Mouse (Mus musculus) E14TG2a.4 (cell line): ENCODE data around the gene Ddx19a.
"Not testable (repeated sequence)": the region's sequence is repeated elsewhere in the genome, so short reads cannot be mapped to it uniquely, and the experiment has no call there.

Source experiments
- H3K27me3 ChIP-seq: 2 replicates; pipeline ENCODE4 v1.6.1; 2014; ENCODE audit warnings: low read length, control low read depth; ENCODE audit not compliant: insufficient read depth
- H3K36me3 ChIP-seq: 2 replicates; pipeline ENCODE4 v1.6.1; 2014; ENCODE audit warnings: low read length, control low read depth; ENCODE audit not compliant: insufficient read depth
- H3K4me1 ChIP-seq: replicated peaks from 2 replicates; pipeline ENCODE4 v1.6.1; 2014; ENCODE audit warnings: low read depth, low read length, control low read depth
- H3K4me3 ChIP-seq: replicated peaks from 2 replicates; pipeline ENCODE4 v1.5.1; 2014; ENCODE audit warnings: mild to moderate bottlenecking, low read length
- H3K9me3 ChIP-seq: 2 replicates; pipeline ENCODE4 v1.6.1; 2014; ENCODE audit warnings: low read length, control low read depth
- CTCF ChIP-seq: conservative IDR thresholded peaks from 2 replicates; pipeline ENCODE4 v1.5.1; 2014; ENCODE audit warnings: low read length
- NANOG ChIP-seq: IDR thresholded peaks from 2 replicates; pipeline ENCODE4 v1.6.1; 2014; ENCODE audit warnings: borderline replicate concordance, low read length, mixed read lengths
- POU5F1 ChIP-seq: IDR thresholded peaks from 2 replicates; pipeline ENCODE4 v1.6.1; 2014; ENCODE audit warnings: low read length, borderline replicate concordance

Gene Ddx19a

GRCm38 (mm10) chr8:110981304-110981703, 16.3 kb downstream of the Ddx19a start:
- TF ChIP-seq POU5F1 (no peak), CTCF (no peak), NANOG (no peak)
- Histone ChIP-seq H3K36me3 (peaks cover 94% of the 10 kb centered on the region), H3K9me3 (no peaks in the 10 kb centered on the region), H3K4me1 (peaks cover 4% of the 10 kb centered on the region), H3K4me3 (no peak overlapping the region), H3K27me3 (no peaks in the 10 kb centered on the region)

- H3K4me1 ChIP-seq, H3K9me3 ChIP-seq, H3K27me3 ChIP-seq, H3K4me3 ChIP-seq: not testable (repeated sequence)
- H3K36me3 ChIP-seq = peaks cover 92% of the 10 kb centered on the region
Measured at GRCm38 (mm10) chr8:110977987-110978386, 19.6 kb downstream of the Ddx19a start.

GRCm38 (mm10) chr8:110976532-110976931, 21.1 kb downstream of the Ddx19a start:
- not testable (repeated sequence) for H3K27me3 ChIP-seq, H3K9me3 ChIP-seq
- H3K36me3 ChIP-seq = peaks cover 92% of the 10 kb centered on the region
- peak overlapping the region; percentile 35 for H3K4me3 ChIP-seq
- H3K4me1 ChIP-seq = peaks cover 16% of the 10 kb centered on the region

GRCm38 (mm10) chr8:110969910-110970770, 27.5 kb downstream of the Ddx19a start:
- Histone ChIP-seq H3K27me3 (no peaks in the 10 kb centered on the region), H3K4me1 (peaks cover 39% of the 10 kb centered on the region), H3K36me3 (peaks cover 63% of the 10 kb centered on the region), H3K4me3 (peak overlapping the region; percentile 85), H3K9me3 (no peaks in the 10 kb centered on the region)
- no peak for TF ChIP-seq NANOG
- no peak for TF ChIP-seq CTCF
- TF ChIP-seq POU5F1 = no peak

- peaks cover 52% of the 10 kb centered on the region for H3K36me3 ChIP-seq
- H3K27me3 ChIP-seq = no peaks in the 10 kb centered on the region
- H3K4me3 ChIP-seq = no peak overlapping the region
- TF ChIP-seq NANOG (no peak), CTCF (no peak), POU5F1 (no peak)
- H3K9me3 ChIP-seq = no peaks in the 10 kb centered on the region
- H3K4me1 ChIP-seq = peaks cover 38% of the 10 kb centered on the region
Measured at GRCm38 (mm10) chr8:110967326-110967725, 30.3 kb downstream of the Ddx19a start.

GRCm38 (mm10) chr8:110966586-110966985, 31.0 kb downstream of the Ddx19a start:
- no peak for TF ChIP-seq CTCF
- TF ChIP-seq POU5F1 = no peak
- no peak for TF ChIP-seq NANOG
- peaks cover 49% of the 10 kb centered on the region for H3K36me3 ChIP-seq
- no peak overlapping the region for H3K4me3 ChIP-seq
- no peaks in the 10 kb centered on the region for H3K9me3 ChIP-seq
- H3K27me3 ChIP-seq = no peaks in the 10 kb centered on the region
- peaks cover 38% of the 10 kb centered on the region for H3K4me1 ChIP-seq

- Histone ChIP-seq H3K4me1 (peaks cover 29% of the 10 kb centered on the region), H3K9me3 (no peaks in the 10 kb centered on the region), H3K4me3 (no peak overlapping the region), H3K36me3 (peaks cover 49% of the 10 kb centered on the region), H3K27me3 (no peaks in the 10 kb centered on the region)
- no peak for TF ChIP-seq CTCF
Measured at GRCm38 (mm10) chr8:110965594-110965993, 32.0 kb downstream of the Ddx19a start.

- H3K36me3 ChIP-seq = peaks cover 58% of the 10 kb centered on the region
- no peaks in the 10 kb centered on the region for H3K27me3 ChIP-seq
- TF ChIP-seq POU5F1 (no peak), CTCF (no peak), NANOG (no peak)
- H3K4me3 ChIP-seq = no peak overlapping the region
- H3K4me1 ChIP-seq = peaks cover 23% of the 10 kb centered on the region
- H3K9me3 ChIP-seq = no peaks in the 10 kb centered on the region
Measured at GRCm38 (mm10) chr8:110964666-110965065, 32.9 kb downstream of the Ddx19a start.

GRCm38 (mm10) chr8:110963051-110963450, 34.5 kb downstream of the Ddx19a start:
- H3K36me3 ChIP-seq = peaks cover 62% of the 10 kb centered on the region
- H3K9me3 ChIP-seq = no peaks in the 10 kb centered on the region
- TF ChIP-seq NANOG (no peak), POU5F1 (no peak), CTCF (no peak)
- H3K27me3 ChIP-seq = no peaks in the 10 kb centered on the region
- peaks cover 19% of the 10 kb centered on the region for H3K4me1 ChIP-seq
- H3K4me3 ChIP-seq = no peak overlapping the region
